Mouse (Mus musculus) embryo, embryonic 9.5 days (tissue): ENCODE measurements around the gene Josd2.

Experiments
- DNase-seq: peaks from one replicate; pipeline ENCODE4 v3.0.0-alpha.2; 2017; ENCODE audit errors: extremely low spot score

Gene Josd2

GRCm38 (mm10) chr7:44500046-44500445, 32.3 kb downstream of the Josd2 start:
- DNase-seq = no peak

- peak; percentile 62 for DNase-seq
Observed at GRCm38 (mm10) chr7:44501563-44502115, 33.9 kb downstream of the Josd2 start.

DNA sequence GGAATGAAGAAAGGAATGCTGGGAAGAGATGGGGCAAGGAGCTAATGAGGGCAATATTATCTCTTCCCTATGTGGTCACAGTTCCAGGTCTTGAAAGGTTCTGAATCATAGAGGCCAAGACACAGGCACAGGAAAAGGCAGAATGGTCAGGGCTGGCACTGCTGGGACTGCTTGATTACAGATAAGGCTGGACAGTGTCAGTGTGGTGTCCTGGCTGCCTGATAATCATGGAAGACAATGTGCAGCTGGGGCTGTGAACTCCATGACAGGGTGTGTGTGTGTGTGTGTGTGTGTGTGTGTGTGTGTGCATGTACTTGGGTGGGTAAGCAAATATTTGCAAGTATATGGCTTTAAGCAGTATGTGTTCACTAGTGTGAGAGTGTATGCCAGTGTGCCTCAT, 39.7 kb downstream of the Josd2 start:
- no peak for DNase-seq

DNA sequence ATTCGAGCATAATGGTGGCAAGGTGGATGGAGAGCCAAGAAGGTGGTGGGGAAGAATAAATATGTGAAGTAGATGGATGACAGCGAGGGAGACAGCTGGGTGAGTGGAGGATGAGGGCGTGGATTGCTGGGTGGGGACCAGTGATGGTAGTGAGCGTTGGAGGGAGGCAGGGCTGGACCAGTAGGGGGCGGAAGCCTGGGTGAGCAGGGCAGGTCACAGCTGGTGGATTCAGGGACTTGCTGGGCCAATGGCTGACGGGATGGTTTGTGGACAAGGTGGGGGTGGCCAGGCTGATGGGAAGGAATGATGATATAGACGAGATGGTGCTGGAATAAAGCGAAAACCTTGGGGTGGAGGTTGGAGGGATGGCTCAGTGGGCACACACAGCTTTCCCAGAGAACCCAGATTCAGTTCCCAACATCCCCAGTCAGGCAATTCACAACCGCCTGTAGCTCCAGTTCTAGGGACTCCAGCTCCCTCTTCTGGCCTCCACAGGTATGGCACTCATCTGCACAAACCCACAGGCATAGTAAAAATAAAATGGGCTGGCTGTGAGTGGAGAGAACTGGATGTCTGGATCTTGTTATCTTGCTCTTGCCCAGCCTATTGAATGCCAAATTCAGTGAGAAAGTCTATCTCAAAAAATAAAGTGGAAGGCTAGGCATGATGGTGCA, 51.6 kb downstream of the Josd2 start:
- no peak for DNase-seq

DNA sequence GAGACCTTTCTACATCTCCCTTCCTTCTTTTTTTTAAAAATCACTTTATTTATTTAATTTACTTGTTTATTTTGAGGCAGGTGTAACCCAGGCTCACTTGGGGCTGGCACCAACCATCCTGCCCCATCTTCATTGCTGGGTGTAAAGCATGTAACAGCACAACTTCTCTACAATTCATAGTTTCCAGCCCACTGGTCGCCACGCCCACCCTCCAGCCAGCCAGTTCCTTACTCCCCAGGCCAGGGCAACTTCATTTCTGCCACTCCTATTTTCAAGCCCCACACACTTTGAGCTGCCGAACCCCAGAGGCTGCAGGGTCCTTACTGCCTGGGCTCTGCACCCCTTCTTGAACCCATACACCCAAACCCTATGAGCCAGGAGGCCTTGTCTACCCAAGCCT, 53.2 kb downstream of the Josd2 start:
- DNase-seq = no peak
